Mouse (Mus musculus): ENCODE measurements around the gene Bbs5.
"Not testable (repeated sequence)": the region's sequence is repeated elsewhere in the genome, so short reads cannot be mapped to it uniquely, and the experiment has no call there.

Gene Bbs5

DNA sequence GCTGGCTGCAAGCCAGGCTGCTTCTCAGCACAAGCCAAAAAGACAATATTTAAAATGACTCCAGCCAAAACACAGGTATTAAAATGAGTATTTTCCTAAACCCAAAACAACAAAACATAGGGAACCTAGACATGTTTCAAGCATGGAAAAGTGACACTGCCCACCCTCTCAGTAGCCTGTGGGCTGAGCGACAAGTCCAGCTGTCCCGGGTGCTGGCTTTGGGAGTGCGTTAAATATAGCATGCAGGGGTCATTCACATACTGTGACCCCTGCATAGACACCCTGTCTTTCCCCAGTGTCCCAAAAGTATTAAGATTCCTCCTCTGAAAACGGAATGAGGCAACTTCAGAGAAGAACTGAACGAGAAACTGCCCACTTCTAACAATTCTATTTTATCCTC is 26.8 kb downstream of the Bbs5 start:
- DNase-seq = no peak

DNA sequence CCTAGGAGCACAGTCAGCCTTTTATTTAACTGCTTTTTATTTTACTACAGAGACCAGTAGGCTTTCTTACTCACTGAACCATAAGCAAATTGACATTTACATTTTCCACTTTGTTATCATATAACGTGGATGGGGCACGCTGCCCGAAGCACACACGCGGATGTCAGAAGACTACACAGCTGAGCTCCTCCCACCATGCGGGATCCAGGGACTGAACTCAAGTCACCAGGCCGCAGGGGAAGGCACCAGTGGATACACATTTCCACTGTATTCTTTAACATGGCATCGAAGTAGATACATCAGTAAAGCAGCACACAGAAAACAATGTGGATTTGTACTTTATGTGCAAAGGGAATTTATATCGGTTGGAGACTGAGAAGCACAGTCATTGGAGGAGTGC is 28.3 kb downstream of the Bbs5 start:
- no peak for DNase-seq

DNA sequence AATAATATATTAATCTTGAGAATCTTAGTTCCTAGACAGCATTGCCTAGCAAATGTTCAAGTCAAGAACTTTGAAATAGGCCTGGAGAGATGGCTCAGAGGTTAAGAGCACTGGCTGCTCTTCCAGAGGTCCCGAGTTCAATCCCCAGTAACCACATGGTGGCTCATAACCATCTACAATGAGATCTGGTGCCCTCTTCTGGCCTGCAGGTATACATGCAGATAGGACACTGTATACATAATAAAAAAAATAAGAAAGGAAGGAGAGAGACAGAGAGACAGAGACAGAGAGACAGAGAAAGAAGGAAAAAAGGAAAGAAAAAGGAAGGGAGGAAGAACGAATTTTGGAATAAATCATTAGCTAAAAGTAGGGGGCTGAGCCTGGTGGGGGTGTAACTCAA is 29.7 kb downstream of the Bbs5 start:
- no peak for DNase-seq

DNA sequence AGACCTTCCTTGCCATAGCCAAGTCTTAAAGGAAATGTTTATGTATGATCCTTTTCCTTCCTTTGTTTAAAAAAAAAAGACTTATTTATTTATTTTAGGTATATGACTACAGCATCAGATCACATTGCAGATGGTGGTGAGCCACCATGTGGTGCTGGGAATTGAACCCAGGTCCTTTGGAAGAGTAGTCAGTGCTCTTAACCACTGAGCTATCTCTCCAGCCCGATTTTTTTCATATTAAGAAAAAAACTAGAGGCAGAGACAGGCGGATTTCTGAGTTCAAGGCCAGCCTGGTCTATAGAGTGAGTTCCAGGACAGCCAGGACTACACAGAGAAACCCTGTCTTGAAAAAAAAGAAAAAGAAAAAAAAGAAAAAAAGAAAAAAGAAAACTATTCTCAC is 30.2 kb downstream of the Bbs5 start:
- not testable (repeated sequence) for DNase-seq

DNA sequence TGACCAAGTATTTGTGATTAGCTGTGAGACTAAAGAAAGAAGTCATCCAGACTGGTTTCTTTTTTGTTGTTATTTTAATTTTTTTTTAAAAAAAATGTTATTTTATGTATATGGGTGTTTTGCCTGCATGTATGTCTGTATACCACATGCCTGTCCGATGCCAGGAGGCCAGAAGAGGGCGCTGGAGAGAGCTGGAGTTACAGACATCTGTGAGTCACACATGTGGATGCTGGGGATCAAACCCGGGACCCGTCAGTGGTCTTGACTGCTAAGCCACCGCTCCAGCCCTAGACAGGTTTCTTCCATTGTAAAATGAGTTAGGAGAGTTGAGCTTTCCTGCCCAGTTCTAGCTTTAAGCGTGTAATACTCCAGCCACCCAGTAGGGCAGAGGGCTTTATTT is 33.0 kb downstream of the Bbs5 start:
- DNase-seq = no peak

DNA sequence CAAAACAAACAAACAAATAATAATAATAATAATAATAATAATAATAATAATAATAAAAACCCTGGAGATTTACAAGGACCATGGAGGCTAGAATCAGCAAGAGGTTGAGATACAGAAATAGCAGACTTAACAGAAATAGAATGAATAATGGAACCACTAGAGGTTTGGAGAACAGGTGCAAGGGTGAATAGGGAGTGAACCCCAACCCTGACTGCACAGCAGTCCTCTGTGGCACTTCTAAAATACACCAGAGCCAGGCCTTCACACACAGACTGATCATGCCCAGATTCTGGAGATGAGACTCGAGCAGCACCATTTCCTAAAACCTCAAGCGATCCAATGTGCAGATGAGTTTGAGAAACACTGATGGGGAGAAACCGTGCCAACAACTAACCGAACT is 35.0 kb downstream of the Bbs5 start:
- DNase-seq = no peak

DNA sequence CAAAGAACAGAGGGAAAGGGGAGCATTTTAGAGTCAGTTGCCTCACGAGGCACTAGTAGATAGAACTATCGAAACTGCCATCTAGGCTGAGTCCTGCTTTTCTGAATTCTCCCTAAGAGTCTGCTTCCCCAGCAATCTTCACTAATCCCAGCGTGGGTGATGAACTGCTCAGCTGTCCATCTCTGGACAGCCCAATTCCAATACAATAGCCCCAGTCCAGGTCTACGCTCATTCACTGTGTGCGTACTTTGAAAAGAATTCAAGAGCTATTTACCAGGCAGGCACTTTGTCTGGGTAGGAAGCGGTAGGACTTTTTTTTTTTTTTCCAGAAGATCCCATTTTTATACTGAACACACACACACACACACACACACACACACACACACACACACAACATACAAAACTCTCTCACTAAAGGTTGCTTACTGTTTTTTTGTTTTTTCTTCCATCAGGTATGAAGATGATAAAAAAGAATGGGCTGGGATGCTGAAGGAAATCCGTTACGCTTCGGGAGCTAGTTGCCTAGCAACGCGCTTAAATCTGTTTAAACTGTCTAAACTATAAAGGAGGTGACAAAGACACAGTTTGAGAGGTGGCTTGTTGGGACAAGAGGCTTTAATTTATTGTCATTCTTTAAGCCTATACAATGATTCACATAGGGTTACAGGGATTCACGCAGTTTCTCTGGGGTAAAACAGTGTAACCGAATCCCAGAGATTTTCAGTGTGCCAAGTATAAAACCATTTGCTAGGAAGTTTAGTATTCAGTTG is 36.2 kb downstream of the Bbs5 start:
- peak; percentile 14 for DNase-seq

DNA sequence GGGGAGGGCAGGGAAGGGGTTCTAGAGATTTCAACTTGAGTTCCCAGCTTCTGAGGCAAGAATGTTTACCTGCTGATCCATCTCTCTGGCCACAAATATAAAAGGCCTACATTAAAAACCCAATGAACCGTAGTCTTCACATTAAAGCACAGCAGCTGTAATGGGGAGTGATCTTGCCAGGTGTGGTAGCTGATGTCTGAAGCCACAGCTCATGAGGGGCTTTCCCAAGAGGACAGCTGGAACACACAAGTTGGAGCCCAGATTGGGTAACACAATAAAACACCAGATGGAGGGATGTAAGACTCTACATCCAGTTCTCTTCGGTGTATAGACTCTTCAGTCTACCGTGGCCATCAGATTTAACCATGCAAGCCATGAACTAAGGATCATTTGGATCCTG is 37.5 kb downstream of the Bbs5 start:
- DNase-seq = no peak

DNA sequence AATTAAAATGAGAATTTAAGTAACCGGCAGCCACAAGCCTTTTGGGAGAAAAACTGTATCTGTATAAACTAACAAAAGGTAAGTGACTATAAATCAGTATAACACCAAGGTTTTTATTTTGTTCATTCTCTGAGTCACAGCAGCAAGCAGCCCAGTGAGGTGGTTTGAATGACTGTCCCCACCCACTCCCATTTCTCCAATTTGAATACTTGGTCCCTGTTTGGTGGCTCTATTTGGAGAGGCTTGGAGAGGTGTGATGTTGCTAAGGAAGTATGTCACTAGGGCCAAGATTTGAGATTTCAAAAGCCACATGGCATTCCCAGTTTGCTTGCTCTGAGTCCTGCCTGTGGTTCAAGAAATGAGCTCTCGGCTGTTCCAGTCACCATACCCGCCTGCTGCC is 43.2 kb downstream of the Bbs5 start:
- peak; percentile 19 for DNase-seq

DNA sequence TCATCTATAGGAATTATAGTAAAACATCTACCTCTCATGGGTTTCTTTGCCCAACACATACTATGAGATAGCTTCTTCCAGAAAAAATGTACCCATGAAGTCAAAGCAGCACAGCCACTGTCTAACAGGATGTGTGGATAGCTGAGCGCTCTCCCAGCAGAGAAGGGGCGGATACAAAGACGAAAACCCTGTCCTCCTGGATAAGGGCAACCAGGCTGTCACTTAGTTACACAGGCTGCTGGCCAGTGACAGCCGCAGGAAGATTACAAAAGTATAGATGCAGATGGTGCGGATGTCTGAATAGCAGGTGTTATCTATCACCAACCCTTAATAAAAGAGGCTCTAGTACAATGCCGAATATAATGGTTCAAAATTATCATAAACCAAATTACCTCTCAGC is 43.9 kb downstream of the Bbs5 start:
- DNase-seq = no peak

DNA sequence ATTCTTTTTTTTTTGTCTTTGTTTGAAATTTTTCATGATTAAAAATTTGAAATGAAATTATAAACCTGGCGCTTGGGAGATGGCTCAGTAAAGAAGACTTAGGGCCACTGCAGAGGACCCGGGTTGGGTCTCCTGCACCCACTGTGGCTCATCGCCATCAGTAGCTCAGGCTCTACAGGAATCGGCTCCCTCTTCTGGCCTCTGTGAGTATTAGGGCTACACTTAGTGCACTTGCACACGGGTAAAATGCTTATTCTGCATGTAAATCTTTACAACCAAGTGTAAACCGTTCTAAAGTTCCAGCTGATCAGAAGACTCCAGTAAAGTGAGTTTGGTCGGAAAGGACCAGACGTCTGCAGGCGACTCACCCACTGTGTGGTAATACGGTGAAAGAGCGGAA is 46.5 kb downstream of the Bbs5 start:
- DNase-seq = no peak

DNA sequence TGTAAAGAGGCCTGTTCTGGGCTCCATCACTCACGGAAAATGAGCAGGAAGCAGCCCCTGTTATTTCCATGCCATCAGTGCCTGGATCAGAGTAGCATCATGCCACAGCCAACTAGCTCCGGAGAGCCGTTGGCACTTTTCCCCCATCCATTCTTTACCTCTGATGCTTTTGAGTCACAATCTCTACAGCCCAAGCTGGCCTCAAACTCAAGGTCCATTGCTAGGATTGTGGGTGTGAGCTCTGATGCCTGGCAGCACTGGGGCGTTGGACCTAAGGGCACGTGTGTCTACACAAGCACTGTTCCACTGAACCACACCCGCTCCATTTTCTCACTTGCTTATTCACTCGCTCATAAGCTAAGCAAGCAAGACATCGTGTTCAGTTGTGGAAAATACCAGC is 53.5 kb downstream of the Bbs5 start:
- no peak for DNase-seq

DNA sequence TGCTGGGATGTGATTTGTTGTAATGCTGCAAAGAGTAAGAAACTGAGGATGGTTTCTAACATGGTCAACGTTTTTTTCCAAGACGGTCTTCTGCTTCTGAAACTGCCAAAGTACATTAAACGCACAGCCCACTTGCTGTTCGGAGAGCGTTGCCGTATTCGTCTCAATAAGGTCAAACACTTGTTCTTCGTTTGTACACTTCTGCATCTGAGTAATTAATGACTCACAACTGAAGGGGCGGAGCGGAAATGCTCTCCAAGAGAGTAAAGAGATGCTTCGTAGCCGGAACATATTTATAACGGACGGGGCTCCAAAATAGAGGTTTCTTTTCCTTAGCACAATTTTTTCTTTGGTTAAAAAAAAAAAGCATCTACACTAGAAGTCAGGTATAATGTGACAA is 65.2 kb downstream of the Bbs5 start:
- peak; percentile 42 for DNase-seq

DNA sequence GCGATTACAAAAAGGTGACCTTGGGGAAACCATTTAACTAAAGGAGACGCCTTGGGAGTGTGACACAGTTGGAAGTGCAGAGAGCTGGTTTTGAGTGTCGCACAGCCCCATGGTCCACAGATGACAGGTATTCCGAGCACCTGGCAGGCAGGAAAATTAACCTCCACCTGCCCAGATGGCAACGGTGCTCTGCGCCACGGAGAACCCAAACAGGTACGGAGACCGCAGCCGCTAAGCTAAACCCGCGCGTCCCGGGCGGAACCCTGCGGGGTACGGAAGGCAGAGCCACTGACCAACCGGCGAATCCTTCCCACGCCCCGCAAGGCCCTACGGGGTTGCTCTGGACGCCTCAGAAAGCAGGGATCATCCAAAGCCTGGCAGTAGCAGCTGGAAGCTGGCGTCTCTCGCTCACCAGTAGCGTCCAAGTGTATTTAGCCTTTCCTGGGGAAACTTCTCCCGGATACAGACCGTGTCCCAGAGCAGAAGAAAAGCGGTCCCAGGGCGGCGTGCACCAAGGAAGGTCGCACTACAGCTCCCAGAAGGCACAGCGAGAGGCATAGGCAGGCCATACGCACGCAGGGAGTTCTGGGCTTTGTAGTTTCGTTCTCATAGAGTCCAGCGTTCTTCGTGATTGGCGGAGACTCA is 66.1 kb downstream of the Bbs5 start, which contains the start of gene Fastkd1:
Gene Fastkd1 (minus strand): TSS at position 536 of the 645 bp plus-strand sequence.
- peak; percentile 94 for DNase-seq

DNA sequence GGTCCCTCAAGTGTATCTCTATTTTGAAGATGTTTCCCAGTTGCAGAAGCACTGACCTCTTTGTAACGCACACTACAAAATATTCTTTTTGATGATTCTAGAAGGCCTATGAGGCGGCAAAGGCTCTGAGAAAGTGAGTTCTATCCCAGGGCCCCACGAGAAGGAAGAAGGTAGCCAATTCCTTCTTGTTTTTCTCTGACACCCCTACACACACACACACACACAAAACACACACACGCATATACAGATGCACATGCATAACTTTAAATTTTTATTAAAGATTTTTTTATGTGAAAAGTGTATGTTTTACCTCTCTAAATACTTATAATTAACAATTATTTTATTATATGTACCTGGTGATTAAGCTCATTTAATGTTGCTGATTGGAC is 66.6 kb downstream of the Bbs5 start:
- no peak for DNase-seq

DNA sequence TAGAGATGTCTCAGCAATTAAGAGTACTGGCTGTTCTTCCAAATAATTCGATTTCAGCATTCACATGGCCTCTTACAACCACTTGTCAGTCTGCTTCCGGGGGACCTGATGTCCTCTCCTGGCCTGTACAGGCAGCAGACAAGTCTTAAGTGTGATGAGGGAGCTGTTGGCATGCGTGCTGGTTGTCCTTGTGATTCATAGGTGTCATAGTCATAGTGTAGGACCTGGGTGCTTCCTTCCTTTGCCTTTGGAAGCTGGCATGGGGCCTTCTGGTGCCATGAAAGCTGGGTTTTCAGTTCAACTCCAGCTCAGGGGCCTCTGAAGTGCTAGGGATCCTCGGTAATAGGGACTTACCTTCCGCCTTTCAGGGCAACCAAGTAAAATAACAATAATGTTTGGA is 67.2 kb downstream of the Bbs5 start:
- no peak for DNase-seq

DNA sequence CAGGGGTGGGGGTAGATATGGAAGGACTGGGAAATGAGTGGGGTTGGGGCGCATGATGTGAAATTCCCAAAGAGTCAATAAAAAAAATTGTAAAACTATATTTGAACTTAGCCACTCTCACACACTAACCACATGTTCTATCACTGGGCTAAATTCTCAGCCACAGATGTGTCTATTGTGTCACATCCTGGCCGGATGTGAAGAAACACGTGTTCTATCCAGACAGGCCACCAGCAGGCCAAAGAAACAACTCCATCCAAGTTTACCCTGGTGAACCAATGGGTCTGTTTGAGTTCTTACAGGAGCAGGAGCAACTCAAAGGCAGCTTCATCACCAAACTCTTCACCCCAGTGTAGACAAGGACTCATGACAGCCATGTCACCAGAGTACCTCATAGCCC is 69.5 kb downstream of the Bbs5 start:
- no peak for DNase-seq
